Mouse (Mus musculus) adrenal gland, adult 8-10 months (tissue): ENCODE measurements around the gene Fam180a. TPM values are rescaled to one million over a fixed set of nuclear protein-coding genes. Genes with fewer than 3 reads are reported as not detected.
A peak's percentile ranks its signal among the peaks of the same experiment; 100 is the strongest.

Source experiments
- DNase-seq: peaks from one replicate; pipeline ENCODE4 v3.0.0; 2022
- total RNA-seq, 4 experiments: library from RNA; stranded (reverse); gene quantifications; 2 replicates each; pipeline ENCODE4 v1.2.4; 2022

Gene Fam180a
- total RNA-seq, 4 experiments from 2014 or later: 1.6 to 3.4 (median 2.8) TPM

- DNase-seq: no peak
Measured at GRCm38 (mm10) chr6:35309406-35309805, 16.5 kb downstream of the Fam180a start.

GRCm38 (mm10) chr6:35308037-35308436 is 17.9 kb downstream of the Fam180a start, which contains the start of gene Slc13a4:
Gene Slc13a4, minus strand, starts transcription at chr6:35308131.
- DNase-seq: no peak

- no peak for DNase-seq
Measured at GRCm38 (mm10) chr6:35307136-35307535, 18.8 kb downstream of the Fam180a start.

- no peak for DNase-seq
Measured at GRCm38 (mm10) chr6:35303355-35303900, 22.5 kb downstream of the Fam180a start.

GRCm38 (mm10) chr6:35302581-35302980 is 23.4 kb downstream of the Fam180a start:
- no peak for DNase-seq

GRCm38 (mm10) chr6:35298323-35298722 is 27.6 kb downstream of the Fam180a start:
- DNase-seq: no peak

GRCm38 (mm10) chr6:35297516-35298227 is 28.3 kb downstream of the Fam180a start:
- no peak for DNase-seq

GRCm38 (mm10) chr6:35297001-35297400 is 28.9 kb downstream of the Fam180a start:
- peak; percentile 82 for DNase-seq

GRCm38 (mm10) chr6:35294964-35295363 is 31.0 kb downstream of the Fam180a start:
- no peak for DNase-seq

GRCm38 (mm10) chr6:35289676-35290075 is 36.3 kb downstream of the Fam180a start:
- DNase-seq: no peak

GRCm38 (mm10) chr6:35288920-35289319 is 37.0 kb downstream of the Fam180a start:
- DNase-seq: no peak

GRCm38 (mm10) chr6:35288114-35288761 is 37.7 kb downstream of the Fam180a start:
- DNase-seq: peak; percentile 5

- DNase-seq: no peak
Measured at GRCm38 (mm10) chr6:35279306-35279705, 46.6 kb downstream of the Fam180a start.

- no peak for DNase-seq
Measured at GRCm38 (mm10) chr6:35277903-35278587, 47.9 kb downstream of the Fam180a start.

- DNase-seq: no peak
Measured at GRCm38 (mm10) chr6:35273391-35274082, 52.4 kb downstream of the Fam180a start.

GRCm38 (mm10) chr6:35271868-35272765 is 53.8 kb downstream of the Fam180a start:
- no peak for DNase-seq

- DNase-seq: no peak
Measured at GRCm38 (mm10) chr6:35271094-35271855, 54.7 kb downstream of the Fam180a start.

GRCm38 (mm10) chr6:35269643-35270042 is 56.3 kb downstream of the Fam180a start:
- no peak for DNase-seq

GRCm38 (mm10) chr6:35268711-35269110 is 57.2 kb downstream of the Fam180a start:
- no peak for DNase-seq

GRCm38 (mm10) chr6:35265580-35266278 is 60.2 kb downstream of the Fam180a start:
- no peak for DNase-seq
